Mouse (Mus musculus) kidney, embryonic 15.5 days (tissue): ENCODE data around the gene Carmil2. TPM values are rescaled to one million over a fixed set of nuclear protein-coding genes. Genes with fewer than 3 reads are reported as not detected.

Experiments
- ATAC-seq: fragments of 200-750 bp; cut with Nextera tagmentation; replicated peaks from 2 replicates; pipeline ENCODE4 v1.8.0; 2017; ENCODE audit warnings: moderate TSS enrichment; ENCODE audit not compliant: low FRiP score
- H3K27ac ChIP-seq: fragments of 300-500 bp; sonication (generic); 2 replicates; pipeline ENCODE4 v1.5.1; 2015; ENCODE audit warnings: mild to moderate bottlenecking, inconsistent platforms
- H3K27me3 ChIP-seq: fragments of 300-500 bp; sonication (generic); 2 replicates; pipeline ENCODE4 v1.6.1; 2015; ENCODE audit warnings: inconsistent platforms
- H3K36me3 ChIP-seq: fragments of 300-500 bp; sonication (generic); 2 replicates; pipeline ENCODE4 v1.6.1; 2015; ENCODE audit warnings: inconsistent platforms
- H3K4me1 ChIP-seq: fragments of 300-500 bp; sonication (generic); 2 replicates; pipeline ENCODE4 v1.6.1; 2015; ENCODE audit warnings: inconsistent platforms
- H3K4me2 ChIP-seq: fragments of 300-500 bp; sonication (generic); 2 replicates; pipeline ENCODE4 v1.6.1; 2015; ENCODE audit warnings: moderate library complexity, mild to moderate bottlenecking, inconsistent platforms
- H3K4me3 ChIP-seq: fragments of 300-500 bp; sonication (generic); replicated peaks from 2 replicates; pipeline ENCODE4 v1.5.1; 2015; ENCODE audit warnings: mild to moderate bottlenecking, inconsistent platforms
- H3K9ac ChIP-seq: fragments of 300-500 bp; sonication (generic); 2 replicates; pipeline ENCODE4 v1.6.1; 2015; ENCODE audit warnings: mild to moderate bottlenecking, inconsistent platforms
- H3K9me3 ChIP-seq: fragments of 300-500 bp; sonication (generic); replicated peaks from 2 replicates; pipeline ENCODE4 v1.6.1; 2016; ENCODE audit warnings: inconsistent platforms
- WGBS: fragments of 180-500 bp; shearing (Covaris S2); methylation state at CpG from one replicate; pipeline ENCODE4 v1.1.7; 2015; ENCODE audit warnings: mixed read lengths; 5-methylcytosine and 5-hydroxymethylcytosine counted together
- polyA plus RNA-seq: library from polyadenylated mRNA; unstranded; fragments of >200 nt; fragmentation: Nextera tagmentation; extraction: Ambion mirVana; gene quantifications from 2 replicates; pipeline ENCODE4 v1.2.1, GENCODE M21; 2015

Gene Carmil2
- polyA plus RNA-seq, 1 experiment from 2014 or later = 0.78 TPM

DNA sequence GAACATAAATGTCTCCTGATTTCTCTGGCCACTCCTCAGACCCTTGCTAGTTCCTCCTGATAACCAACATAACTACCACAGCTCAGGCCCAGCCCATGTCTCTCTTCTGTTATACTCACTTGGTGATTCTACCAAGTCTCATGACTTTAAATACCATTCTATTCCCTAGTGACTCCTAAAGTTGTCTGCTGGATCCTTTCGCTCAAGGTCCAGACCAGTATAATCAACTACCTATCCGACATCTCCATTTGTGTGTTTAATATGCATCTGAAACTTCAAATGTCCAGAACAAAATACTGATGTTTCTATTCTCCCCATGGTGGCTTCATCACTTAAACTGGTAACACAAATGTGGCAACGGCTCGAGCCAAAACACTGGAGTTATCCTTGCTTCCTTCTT is 57.2 kb downstream of the Carmil2 start:
- peaks cover 11% of the 10 kb centered on the region; the same call in 1 of the 2 replicates for H3K4me1 ChIP-seq

More for the DNA sequence above, 57.2 kb downstream of the Carmil2 start:
- H3K4me3 ChIP-seq = no peak overlapping the region
- no peak for ATAC-seq
- no peak overlapping the region for H3K9ac ChIP-seq
- no peak overlapping the region for H3K27ac ChIP-seq
- WGBS = 69% methylated on average over 4 of the region's 4 CpGs
- no peaks in the 10 kb centered on the region for H3K36me3 ChIP-seq
- no peak overlapping the region for H3K4me2 ChIP-seq
- H3K27me3 ChIP-seq = no peaks in the 10 kb centered on the region
- no peaks in the 10 kb centered on the region for H3K9me3 ChIP-seq

Other genes starting within 250 kb of the Carmil2 start
- gene Tppp3, start 214.7 kb upstream of the Carmil2 start, polyA plus RNA-seq = 30.7 and 38.3 TPM in 2 replicates
- gene Zdhhc1, start 189.4 kb upstream of the Carmil2 start, polyA plus RNA-seq = 39.2 and 43.7 TPM in 2 replicates
- gene Hsd11b2, start 167.5 kb upstream of the Carmil2 start, polyA plus RNA-seq = 30.0 and 35.6 TPM in 2 replicates
- 85.8 and 88.3 TPM in 2 replicates for gene Atp6v0d1, start 120.2 kb upstream of the Carmil2 start, polyA plus RNA-seq
- 33.3 and 39.5 TPM in 2 replicates for gene Ripor1, start 81.0 kb upstream of the Carmil2 start, polyA plus RNA-seq
- gene Ctcf, start 49.7 kb upstream of the Carmil2 start, polyA plus RNA-seq = 134 TPM in 2 replicates
- gene Agrp, start 48.9 kb upstream of the Carmil2 start, polyA plus RNA-seq = 0.83 and 1.1 TPM in 2 replicates
- 55.3 and 67.2 TPM in 2 replicates for gene Acd, start 14.8 kb downstream of the Carmil2 start, polyA plus RNA-seq
- 16.9 and 18.0 TPM in 2 replicates for gene Pard6a, start 14.9 kb downstream of the Carmil2 start, polyA plus RNA-seq
- 0.26 TPM in 1 of 2 replicates, not detected in the other for gene 4933405L10Rik, start 21.4 kb downstream of the Carmil2 start, polyA plus RNA-seq
- gene Enkd1, start 21.9 kb downstream of the Carmil2 start, polyA plus RNA-seq = 28.8 and 31.0 TPM in 2 replicates
- 21.2 and 23.7 TPM in 2 replicates for gene Gfod2, start 72.4 kb downstream of the Carmil2 start, polyA plus RNA-seq
- 12.2 and 13.8 TPM in 2 replicates for gene Ranbp10, start 141.1 kb downstream of the Carmil2 start, polyA plus RNA-seq
- gene Tsnaxip1, start 141.5 kb downstream of the Carmil2 start, polyA plus RNA-seq = 0.13 and 0.14 TPM in 2 replicates
- gene Cenpt, start 167.0 kb downstream of the Carmil2 start, polyA plus RNA-seq = 42.0 and 47.0 TPM in 2 replicates
- 66.9 and 67.5 TPM in 2 replicates for gene Thap11, start 168.9 kb downstream of the Carmil2 start, polyA plus RNA-seq
- 283 and 294 TPM in 2 replicates for gene Nutf2, start 174.3 kb downstream of the Carmil2 start, polyA plus RNA-seq
- gene Edc4, start 194.6 kb downstream of the Carmil2 start, polyA plus RNA-seq = 47.1 and 51.9 TPM in 2 replicates
- gene Nrn1l, start 207.3 kb downstream of the Carmil2 start, polyA plus RNA-seq = 0.78 and 0.92 TPM in 2 replicates
- gene Pskh1, start 214.2 kb downstream of the Carmil2 start, polyA plus RNA-seq = 36.4 and 41.9 TPM in 2 replicates
- gene Ctrl, start 247.6 kb downstream of the Carmil2 start, polyA plus RNA-seq = 1.2 and 1.7 TPM in 2 replicates